Mouse (Mus musculus): ENCODE data around the gene Prlh.

DNA sequence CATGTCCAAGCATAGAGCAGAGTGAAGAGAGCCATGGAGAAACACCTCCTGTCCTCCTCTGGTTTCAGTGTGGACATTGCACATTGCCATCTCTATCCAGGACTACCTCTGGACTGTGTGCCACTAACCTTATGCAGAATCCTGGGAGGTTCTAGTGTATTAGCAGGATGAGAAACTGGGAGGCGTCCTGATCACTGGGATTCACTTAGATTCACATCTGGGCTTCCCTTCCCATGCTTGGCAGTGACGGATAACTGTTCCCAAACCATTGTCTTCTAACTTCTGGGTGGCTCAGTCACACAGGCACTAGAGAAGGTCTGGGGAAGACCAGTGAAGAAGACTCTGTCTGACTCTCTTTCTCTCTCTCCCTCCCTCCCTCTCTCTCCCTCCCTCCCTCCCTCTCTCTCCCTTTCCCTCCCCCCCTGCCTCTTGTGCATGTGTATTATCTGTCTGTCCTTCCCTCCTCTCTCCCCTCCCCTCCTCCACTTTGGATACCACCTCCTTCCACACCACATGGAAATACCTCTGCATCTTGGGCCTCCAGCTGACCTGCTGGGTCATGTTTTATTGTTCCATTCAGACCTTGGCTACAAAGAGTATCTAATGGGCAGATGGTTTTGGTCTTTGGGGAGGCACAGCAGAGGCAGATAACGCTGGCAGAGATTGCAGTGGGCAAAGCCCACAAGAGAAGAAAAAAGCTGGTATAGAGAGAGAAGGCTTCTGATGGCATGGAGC is 49.5 kb upstream of the Prlh start:
- TF ChIP-seq CTCF (IDR thresholded peaks at IDR 0.05; ENCODE audit: insufficient read depth, low read depth, low read length) (no peak), POLR2A (IDR thresholded peaks at IDR 0.05; ENCODE audit: insufficient read depth, low read depth, low read length) (no peak)

Data from olfactory bulb, adult 2 months (tissue).